Mouse (Mus musculus) liver, adult (tissue): ENCODE results near the gene Mpig6b.

ENCODE experiments used
- GATA4 ChIP-seq: IDR thresholded peaks from 2 replicates; pipeline ENCODE4 v1.6.1; 2014; ENCODE audit warnings: mild to moderate bottlenecking, low read length; ENCODE audit not compliant: insufficient replicate concordance

Gene Mpig6b

DNA sequence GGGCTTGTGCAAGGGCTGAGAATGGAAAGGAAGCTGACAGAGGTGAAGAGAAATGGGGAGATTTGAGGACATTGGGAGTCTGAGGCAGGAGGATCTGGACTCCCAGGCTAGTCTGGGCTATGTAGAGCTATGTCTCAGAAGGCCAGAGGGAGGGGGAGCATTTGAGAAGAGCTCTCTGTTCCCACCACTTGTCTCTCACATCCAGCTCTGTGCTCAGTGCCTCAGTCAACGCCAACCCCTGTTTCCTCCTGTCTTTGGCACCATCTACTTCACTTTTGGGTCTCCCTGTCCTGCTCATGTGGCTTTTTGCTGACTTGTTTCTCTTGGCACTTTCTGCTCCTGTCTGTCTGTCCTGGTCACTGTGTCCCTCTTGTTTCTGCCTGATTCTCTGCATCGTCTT, 11.3 kb upstream of the Mpig6b start:
- TF ChIP-seq GATA4 = no peak

DNA sequence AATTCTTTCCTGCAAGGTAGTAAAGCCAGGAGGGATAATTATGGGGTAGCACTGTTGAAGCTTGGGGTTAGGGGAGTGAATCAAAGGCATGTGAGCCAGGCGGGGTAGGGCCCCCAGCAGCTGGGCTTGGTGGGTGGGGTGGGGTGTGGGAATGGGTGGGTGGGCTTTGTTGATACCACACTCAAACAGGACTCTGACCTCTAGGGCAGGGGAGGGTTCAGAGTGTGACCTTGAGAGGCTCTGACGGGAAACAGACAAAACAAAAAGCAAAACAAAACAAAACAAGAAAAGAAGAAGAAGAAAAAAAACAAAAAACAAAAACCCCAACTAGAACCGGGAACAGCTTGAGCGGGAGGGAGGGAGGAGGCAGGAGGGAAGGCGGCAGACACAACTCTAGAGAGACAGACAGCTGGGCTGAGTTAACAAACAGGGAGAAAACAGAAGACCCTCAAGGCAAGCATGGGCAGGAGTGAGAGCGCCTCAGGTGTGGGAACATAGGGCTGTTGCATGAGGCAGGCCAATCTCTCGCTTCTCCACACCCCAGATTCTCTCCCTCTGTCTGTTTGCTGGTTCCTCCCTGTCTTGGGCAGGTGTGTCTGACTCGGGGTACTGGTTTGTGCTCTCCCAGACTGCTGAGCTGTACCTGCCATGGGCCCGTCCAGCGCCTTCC, 10.7 kb upstream of the Mpig6b start, which contains the start of gene Ly6g6e:
Gene Ly6g6e (plus strand): TSS at position 396 of the 670 bp plus-strand sequence.
- no peak for TF ChIP-seq GATA4

DNA sequence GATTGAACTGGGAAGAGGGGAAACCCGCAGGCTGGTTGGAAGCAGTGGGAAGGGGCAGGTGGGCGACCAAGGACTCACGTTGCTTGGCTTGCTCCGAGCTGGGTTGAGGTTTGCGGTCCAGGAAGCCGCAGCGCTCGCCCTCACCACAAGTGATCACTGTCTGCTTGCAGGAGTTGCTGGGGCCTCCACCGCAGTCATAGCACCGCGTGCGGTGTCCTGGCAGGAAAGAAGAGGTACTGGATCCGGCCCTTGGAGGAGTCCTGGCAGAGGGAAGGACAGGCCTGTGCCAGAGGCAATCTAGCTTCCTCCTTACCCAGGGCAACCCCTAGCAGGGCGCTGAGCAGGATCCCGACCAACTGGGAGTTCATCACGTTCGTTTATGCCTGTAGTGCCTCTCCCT, 8.1 kb upstream of the Mpig6b start:
- TF ChIP-seq GATA4 = no peak

DNA sequence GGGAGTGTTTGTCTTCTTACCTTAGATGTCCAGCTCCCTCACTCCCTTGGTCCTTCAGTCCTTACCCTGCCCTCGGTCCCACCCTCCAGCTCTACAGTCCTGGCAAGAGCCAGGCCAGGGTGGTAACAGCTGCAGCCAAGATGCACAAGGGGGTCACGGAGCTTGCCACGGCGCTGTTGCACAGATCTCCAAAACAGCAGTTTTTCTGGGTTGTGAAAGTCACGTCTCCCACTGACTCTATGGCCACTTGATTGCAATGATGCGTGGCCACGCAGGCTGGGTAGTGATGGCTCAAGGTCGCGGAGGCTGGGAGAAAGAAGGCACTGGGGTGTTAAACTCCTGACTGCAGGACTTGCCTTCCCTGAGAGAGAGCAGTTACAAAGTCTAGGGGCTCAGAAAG, 5.5 kb upstream of the Mpig6b start:
- no peak for TF ChIP-seq GATA4

DNA sequence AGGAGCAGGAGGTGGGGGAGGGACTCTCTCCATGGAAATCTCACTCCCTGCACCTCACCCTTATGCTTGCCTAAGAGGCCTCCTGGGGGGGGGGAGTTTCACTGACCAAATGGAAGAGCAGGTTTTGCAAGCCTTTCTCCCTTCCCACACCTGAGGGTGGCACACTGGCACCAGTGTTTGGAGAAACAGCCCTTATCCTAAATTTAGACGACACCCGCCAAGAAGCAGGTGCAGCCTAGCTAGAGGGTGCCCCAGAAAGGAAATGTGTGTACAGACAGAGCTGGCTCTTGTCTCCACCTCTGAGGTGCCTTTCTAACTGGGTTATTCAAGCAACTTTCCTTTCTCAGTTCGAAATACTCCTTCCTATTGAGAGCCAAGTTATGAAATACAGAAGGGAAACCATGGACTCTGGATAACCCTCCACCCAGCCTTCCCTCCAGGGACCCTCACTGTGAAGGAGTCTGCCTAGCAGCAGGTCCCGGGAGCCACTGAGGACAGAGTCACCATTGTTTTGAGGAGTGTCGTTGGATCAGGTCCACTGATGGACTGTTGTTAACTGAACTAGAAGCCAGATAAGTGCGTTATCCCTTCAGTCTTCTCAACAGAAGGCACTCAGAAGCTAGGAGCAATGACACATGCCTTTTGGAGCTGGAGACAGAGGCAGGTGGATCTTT, 4.7 kb upstream of the Mpig6b start:
- TF ChIP-seq GATA4 = no peak

DNA sequence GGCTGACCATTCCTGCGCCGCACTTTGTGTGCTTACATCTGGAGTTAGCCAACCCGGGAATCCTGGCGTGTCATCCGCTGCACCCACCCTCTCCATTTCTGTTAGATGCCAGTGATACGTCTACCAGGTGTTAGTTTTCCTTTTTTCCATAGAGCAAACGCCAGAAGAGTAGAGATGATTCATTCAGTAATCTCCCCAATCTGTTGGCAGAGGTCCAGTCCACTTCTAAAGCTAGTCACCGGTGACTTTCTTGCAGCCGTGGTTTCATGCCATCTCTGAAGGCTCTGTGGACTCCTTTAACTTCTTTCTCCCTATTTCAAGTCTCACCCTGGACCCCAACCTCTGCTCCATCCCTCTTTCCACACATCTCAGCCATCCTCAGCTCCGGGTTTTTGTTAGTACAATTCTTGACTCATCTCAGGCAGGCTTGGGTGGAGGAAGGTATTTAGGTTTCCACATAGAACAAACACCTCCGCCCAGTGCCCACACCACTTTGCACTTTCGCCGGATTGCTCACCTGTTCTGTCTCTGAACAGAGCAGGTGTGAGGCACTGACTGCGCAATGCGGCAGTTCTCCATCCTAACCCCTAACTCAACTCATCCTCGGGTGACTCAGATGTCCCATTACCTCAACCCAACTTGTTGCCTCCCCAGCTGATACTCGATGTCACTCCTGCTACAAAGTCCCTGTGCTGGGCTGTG, 2.4 kb upstream of the Mpig6b start:
- TF ChIP-seq GATA4 = no peak

DNA sequence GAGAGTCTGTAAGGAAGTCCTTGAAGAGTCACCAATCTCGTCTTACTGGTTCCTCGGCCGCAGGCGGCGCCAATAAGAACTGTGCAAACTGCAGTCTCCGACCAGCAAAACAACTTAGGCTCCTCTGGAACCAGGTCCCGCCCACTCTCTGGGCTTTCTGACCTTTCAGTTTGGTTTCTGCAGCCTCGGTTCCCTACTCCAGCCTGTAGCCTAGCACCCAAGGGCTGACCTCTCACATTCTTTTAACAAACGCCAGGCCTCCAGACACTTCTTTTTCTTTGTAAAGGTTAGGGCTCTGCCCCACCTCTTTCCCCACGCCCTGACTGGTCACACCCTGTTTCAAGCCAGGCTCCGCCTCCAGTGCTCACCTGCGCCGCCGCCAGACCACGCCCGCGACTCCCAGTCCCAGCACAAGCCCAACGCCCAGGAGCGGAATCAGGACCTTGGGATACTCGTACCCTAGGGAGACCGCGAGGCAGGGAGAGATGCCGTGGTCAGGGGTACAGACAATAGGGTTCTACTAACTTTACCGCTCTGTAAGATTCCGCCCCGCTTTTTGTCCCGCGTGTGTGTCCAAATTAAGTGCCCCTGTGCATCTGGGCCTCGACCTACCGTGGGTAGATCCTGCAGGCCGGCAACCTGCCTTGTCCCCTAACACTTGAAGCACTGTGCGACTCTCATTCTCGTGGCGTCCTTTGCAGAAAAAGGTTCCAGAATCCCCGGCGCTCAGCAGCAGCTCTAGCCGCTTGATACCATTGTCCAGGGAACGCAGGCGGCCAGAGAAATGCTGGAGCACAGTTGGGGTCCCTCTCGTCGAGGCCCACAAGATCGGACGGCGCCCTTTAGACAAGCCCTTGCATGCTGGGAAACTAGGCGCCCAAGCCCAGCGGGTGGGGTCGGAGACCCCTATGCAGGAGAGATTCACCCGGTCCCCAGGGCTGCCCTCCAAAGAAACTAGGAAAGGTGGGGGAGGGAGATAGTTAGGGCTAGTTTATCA, 735 bp downstream of the Mpig6b start, which contains the start of gene Ly6g6c:
Gene Ly6g6c (plus strand): TSS at position 438 of the 997 bp plus-strand sequence.
- no peak for TF ChIP-seq GATA4

DNA sequence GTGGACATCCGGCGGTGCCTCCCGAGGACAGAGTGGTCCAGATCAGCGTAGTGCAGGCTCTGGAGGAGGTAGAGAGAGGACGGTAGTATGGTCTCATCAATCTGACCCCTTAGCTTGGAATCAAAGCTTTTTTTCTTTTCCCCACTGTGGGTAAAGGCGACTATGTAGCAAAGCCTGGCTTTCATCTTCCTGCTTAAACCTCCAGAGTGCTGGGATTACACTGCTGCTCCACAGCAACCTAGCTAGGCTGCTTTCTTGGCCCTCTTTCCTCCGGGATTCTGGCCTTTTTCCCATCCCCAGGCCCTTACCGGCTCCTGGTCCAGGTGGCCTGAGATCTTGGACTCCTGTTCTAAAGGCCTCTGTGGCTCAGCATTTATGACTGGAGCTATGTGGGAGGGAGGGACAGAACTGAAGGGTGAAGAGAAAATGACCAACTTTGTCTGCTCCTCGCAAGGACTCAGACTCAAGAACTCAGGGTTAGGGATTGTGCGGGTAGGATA, 1.6 kb downstream of the Mpig6b start:
- TF ChIP-seq GATA4 = no peak

DNA sequence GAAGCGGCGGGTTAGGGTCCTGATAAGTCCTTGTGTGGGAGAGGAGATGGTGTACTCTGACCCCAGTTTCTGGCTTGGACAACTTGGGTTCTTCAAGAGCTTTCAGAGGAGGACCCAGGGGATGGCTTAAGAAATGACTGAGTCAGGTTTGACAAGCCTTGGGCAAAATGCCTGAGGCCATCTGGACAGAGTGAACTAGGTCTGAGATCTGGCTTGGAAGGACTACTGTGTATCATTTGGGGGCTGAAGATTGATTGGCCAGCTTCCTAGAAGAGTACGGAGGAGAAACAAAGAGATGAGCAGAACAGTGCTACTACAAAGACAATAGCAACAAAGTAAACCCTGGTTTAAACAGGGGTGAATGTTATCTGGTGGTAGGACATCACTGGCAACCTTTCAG, 2.5 kb downstream of the Mpig6b start:
- TF ChIP-seq GATA4 = no peak

DNA sequence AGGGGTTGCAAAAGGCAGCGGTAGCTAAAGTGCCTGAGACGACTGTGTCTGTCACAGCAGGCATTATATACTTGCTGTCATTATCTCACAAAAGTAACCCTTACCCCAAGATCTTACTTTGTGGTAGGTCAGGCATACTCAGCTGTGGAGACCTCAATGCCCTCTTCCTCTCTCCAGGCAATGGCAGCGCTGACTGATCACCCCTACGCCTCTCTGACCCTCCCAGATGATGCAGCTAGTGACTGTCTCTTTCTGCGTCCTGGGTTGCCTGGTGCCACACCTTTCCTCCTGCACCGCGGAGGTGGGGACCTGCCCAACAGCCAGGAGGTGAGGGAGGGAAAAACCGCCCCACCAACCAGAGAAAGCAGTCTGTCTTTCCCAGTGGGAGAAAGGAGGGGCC, 4.7 kb downstream of the Mpig6b start:
- TF ChIP-seq GATA4 = no peak

DNA sequence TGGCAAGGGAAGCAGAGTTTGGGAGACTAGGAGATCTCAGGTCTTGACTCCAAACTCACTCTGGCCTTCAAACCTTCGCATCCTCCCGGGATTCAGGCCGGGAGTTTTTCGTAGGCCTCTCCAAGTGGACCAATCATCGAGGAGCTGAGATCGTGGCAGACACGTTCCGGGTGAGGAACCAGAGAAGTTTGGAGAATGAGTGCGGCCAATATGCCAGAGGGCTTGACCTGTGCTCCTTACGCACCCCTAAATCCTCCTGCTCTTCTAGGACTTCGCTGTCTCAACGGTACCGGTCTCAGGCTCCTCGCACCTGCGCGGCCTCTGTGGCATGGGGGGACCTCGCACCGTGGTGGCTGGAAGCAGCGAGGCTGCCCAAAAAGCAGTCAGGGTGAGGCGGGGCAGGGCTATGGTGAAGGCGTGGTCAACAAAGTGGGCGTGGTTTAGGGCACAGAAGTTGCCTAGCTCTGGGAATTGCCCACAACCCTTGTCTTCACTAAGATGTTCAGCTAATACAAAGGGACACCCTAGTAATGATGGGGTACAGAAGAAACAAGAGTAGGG, 5.2 kb downstream of the Mpig6b start:
- no peak for TF ChIP-seq GATA4

DNA sequence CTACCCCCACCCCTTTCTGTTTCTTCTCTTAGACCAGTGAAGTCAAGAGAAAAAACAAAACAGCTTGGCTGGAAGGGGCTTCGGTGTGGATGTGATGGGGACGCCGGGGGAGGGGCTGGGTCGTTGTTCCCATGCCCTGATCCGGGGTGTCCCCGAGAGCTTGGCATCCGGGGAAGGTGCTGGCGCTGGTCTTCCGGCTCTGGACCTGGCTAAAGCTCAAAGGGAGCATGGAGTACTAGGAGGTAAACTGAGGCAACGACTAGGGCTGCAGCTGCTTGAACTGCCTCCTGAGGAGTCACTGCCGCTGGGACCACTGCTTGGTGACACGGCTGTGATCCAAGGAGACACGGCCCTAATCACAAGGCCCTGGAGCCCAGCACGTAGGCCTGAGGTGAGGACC, 5.9 kb downstream of the Mpig6b start:
- no peak for TF ChIP-seq GATA4

DNA sequence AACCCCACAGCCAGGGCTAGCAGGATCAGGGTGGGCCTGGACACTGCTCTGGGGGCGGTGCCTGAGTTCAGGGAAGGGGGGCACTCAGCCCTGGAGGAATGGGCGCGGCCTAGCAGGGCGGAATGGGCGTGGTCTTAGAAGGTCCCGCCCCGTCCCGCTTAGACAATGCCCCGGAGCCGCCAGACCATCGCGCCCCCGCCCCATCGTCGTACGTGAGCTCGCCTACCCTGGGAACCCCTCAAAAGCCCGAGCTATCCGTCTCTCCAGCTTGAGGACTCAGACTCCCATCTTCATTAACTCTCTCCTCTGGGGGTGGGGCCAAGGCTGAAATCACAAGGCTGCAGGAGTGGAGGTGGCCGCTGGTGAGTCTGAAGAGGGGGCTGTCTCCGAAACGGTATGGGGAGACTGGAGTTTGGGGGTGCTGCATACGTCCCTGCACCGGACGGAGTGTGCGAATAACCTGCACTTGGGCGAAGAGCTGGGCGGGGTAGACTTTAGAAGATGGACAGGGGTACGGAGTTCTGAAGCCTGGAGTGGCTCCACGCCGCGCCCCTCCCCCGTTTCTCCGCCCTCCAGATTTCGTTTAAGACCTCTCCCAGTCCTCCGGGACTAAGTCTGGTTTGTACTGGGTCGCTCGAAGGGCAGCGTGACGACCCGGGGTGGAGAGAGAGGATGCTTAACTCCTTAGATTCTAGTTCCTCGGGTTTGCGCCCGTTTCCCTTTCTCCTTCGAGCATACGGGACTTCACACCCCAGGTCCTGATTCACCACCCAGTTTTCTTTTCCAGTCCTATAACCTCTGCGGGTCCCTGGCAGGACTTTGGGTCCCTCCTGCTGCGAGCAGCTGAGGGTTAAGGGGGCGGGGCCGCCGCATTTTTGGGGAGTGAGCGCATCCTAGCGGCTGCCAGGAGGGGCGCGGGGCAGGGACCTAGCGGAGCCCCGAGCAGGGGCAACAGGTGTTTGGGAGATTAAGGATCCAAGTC, 6.8 kb downstream of the Mpig6b start, which contains the start of gene Ddah2:
Gene Ddah2 (plus strand): TSS at position 125 of the 982 bp plus-strand sequence.
- no peak for TF ChIP-seq GATA4
